Mouse (Mus musculus): ENCODE results near the gene Lsm4.

Lsm4 gene

DNA sequence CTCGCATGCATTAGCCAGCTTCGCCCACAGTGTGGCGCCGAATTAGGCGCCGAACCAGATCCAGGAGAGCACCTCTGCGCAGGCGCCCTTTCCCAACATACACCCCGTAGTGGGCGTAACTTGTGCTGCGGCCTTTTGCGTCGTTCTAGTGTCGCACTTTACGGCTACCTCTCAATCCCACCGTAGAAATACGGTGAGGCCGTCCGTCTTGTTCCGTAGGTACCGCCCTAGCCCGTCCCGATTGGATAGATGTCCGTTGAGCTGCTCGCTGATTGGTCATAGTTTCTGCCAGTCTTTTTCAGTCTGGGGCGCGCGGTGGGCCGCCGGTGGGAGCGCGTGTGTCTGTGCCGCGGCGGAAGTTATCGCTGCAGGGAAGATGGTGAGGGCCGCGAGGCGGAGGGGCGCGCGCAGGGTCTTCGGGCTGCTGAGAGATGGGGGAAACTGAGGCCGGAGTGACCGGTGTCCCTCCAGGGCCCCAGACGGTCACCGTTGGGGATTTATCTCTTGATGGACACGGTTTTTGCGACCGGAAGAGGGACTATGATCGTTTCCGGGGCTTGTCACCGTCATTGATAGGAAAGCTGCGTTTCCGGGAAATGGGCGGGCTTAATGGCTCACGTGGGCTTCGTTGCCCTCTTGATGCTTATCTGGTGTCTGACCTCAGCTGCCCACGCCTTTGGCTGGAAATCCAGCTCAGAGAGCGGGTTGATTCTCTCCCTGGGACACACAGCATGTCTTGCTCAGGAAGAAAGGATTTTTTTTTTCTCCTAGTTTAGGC lies at the start of gene Lsm4:
Lsm4 (plus strand) TSS at position 170 of the 778 bp plus-strand sequence.
- peak; percentile 95 to 98 for DNase-seq (ENCODE audit: low spot score in 2 of 2)

DNA sequence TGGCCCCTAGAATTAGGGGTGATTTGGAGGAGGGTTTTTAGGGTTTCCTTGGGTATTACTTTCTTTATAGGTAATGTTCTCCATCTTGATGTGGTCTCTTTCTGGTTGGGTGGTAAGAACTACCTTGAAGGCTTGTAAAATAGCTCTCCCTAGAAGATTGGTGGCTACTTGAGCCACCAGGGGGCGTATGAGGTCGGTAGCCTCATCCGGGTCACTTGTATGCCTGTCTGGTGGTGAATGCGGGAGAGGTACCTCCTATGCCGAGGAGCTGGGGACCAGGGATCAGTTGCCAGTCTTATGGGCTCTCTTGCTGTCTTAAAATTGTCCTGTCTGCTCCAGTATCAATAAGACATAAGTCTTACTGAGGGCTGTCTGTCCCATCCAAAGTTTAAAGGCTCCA lies 47.9 kb upstream of the Lsm4 start:
- DNase-seq (ENCODE audit: low spot score in 2 of 2): no peak

DNA sequence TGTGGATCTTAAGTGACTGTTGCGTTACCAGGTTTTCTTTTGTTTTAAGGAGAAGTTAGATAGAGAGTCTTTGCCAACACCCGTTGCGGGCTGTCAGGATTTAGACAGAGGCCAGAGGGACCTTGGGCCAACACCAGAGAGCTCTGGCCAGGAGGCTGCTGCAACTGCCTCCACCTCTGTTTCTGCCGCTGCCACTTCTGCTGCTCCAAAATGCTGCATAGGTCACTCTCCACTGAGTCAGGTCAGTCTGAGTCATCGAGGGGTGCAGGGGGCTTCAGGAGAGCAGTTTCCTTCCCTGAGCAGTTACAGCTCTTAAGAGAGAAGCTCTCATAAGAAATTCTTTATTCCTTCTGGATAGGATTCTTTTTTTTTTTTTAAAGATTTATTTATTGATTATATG lies 46.0 kb upstream of the Lsm4 start:
- DNase-seq (ENCODE audit: low spot score in 2 of 2): no peak

DNA sequence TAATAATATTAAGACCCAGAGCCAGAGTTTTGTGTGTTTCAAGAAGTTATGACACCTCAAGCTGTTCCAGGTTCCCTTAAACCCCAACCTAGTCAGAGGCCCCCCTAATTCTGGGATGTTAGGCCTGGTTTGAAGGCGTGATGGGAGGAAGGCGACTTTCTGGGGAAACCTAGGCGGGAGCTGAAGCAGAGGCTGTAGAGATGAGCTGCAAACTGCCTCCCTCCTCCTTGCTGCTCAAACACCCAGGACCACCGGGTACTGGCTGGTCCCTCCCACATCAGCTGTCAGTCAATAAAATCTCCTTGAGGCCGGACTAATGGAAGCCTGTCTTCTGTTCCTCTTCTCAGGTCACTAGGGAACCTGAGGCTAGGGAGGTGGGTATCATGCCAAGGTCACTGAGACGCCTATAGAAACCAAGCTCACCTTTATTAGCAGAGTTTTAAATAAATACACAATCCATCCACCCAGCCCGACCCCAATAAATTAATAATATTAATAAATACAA lies 44.0 kb upstream of the Lsm4 start:
- DNase-seq (ENCODE audit: low spot score in 2 of 2): no peak

DNA sequence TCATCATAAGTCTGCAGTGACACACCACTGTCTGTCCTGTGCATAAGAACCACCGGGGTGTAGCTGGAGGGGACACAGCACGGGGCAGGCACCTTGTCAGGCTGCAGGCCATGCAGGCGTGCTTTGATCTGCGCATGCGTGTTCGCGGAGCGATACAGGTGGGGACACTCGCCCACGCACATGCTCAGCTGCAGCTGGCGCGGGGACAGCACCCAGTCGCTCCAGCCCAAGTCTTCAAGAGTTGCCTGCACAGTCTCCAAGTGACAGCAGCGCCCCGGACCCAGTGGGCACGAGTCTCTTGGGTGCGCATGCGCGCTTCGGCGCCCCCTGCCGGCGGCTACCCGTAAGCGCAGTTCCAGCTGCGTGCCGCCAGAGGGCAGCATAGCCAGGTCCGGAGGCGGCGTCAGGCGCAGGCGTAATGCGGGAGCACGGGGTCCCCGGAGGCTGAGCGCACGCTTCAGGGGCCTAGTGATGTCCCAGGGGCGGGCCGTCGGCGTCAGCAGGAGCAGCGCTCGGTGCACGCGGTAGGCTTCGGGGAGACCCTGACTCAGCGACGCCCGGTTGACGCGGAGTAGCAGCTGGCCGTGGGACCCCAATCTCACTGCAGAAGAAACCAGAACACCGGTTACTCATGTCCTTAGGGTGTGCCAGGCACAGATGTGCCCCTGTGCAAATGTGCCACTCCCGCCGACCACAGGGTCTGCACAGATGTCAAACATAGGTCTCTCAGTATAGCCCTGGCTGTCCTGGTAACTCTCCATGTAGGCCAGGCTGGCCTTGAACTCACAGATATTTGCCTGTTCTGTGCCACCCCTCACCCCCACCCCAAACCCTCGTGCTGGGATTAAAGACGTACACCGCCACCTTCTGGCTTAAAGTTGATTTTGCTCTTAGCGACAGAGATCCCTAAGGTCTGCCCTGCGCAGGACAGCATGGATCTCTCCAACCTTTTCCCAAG lies 43.2 kb upstream of the Lsm4 start:
- DNase-seq (ENCODE audit: low spot score in 2 of 2): peak; percentile 76 to 89

DNA sequence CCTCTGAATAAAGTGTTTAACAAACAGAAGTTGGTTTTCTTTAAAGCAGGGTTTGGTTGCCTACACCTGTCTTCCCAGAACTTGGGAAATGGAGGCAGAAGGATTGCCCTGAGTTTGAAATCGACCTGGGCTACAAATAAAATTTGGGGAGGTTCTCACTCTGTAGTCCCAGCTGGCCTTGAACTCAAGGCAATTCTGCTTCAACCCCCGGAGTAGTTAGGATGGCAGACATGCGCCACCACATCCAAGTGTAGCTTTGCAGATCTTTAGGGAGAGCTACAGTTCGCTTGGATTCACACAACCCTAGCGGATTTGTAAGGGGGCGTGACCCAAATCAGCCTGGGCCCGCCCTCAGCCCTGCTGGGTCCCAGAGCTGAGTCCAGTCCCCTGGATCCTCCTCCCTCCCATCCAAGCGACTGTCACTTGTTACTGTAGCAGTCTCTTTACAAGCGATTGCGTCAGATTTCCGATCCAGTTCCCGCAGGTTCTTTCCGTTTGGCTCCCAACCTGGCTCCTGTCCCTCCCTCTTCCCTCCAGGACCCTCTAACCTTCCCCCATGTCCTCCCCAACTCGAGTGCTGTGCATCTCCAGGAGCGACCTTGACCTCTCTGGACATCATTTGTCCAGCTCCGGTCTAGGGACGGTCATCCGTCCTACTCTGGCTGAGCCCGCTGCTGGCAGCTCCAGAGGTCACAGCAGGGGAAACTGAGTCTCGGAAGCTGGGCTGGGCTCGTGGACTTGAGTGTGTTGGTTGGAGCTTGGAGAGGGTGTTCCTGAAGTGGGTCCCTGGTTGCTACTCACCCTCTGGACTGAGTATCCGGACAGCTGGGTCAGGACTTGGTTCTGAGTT lies 42.3 kb upstream of the Lsm4 start:
- DNase-seq (ENCODE audit: low spot score in 2 of 2): peak in 1 of 2 experiments; percentile 54

DNA sequence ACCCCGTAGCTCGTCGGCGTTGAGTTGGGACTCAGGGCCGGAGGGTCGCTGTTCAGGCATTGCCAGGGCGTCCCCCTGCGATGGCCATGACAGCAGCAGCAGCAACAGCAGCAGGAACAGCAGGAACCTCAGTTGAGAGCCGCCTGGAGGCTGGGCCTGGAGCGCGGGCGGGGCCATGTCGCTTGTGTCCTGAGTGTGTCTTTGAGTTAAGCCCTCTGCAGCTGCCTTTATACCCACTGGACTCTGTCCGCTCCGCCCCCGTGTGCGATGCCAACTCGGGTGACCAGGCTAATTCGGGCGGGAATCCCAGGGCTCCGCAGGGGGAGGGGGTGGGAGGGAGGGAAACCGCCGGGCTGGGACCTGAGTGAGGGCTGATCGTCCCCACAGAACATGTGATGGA lies 41.6 kb upstream of the Lsm4 start:
- no peak for DNase-seq (ENCODE audit: low spot score in 2 of 2)

DNA sequence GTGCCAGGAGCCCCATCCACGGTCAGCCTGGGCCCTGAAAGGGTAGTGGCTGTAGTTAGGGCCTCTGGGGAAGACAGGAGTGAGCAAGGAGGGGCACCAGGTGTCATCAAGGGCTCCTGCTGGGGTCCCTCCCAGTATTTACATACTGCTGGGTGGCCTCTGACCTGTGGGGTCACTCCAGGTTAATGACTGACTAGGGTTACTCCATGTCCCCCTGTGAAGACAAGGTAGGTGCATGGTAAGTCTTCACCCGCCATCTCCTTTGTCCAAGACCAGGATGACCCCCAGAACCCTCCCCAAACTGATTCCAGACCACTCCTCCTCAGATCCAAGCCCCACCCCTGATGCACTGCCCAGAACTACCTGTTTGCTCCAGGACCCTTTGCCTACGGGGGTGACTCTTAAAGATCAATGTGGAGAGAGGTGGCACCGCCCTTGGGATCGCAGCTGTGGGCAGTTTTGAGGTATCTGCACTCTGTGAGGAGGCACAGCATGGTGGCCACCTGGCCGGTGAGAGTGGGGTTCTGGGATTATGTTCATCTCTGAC lies 40.6 kb upstream of the Lsm4 start, which contains the start of gene Gdf15:
Gdf15 (minus strand) TSS at position 111 of the 547 bp plus-strand sequence.
- no peak for DNase-seq (ENCODE audit: low spot score in 2 of 2)

DNA sequence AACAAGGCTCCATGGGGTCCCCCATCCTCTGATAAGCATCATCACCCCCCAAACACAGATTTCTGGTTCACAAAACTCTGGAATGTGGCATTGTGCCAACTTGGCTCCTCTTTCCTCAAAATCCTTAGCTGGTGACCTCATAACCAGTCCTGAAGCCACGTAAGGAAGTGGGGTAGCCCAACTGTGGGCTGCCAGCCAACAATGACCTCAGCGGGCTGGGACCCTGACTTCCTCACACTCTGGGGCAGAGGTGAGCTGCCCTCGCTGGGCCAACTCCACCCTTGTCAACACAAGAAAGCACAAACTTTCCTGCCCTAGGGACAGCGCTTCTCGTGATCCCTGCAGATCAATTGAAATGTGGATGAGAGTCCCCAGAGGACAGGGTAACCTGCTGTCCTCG lies 39.0 kb upstream of the Lsm4 start:
- DNase-seq (ENCODE audit: low spot score in 2 of 2): peak in 1 of 2 experiments; percentile 36

DNA sequence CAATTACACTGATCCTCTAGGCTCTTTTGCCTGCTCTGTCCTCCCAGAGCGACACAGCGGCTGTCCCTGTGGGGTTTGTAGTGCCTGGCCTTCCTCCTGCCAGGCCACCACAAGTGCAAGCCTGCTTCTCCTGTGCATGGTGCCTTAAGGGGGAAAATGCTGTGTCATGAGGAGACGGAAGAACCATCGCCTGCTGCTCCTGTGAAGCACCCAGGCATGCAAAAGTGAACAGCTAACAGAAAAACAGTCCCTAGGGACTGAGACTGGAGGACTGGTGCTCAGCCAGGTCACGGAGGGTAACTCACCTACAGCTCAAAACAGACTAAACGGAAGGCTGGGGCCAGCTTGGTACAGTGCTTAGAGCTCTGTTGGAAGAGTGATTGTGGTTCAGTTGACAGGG lies 37.5 kb upstream of the Lsm4 start:
- no peak for DNase-seq (ENCODE audit: low spot score in 2 of 2)

DNA sequence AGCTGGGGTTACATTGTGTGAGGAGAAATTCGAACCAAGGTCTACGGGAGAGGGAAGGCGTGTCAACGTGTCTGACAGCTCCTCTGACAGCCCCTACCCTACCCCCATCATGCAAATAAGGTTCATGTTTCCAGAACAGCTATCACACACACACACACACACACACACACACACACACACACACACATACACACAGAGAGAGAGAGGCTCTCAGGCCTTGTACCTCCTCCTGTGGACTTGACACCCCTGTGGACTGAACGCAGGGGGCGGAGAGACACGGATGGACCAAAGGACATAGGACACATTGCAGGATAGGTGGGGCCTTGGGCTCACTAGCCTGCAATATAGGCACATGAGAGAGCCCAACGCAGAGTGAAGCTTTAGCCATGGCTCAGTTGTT lies 36.2 kb upstream of the Lsm4 start:
- DNase-seq (ENCODE audit: low spot score in 2 of 2): no peak

DNA sequence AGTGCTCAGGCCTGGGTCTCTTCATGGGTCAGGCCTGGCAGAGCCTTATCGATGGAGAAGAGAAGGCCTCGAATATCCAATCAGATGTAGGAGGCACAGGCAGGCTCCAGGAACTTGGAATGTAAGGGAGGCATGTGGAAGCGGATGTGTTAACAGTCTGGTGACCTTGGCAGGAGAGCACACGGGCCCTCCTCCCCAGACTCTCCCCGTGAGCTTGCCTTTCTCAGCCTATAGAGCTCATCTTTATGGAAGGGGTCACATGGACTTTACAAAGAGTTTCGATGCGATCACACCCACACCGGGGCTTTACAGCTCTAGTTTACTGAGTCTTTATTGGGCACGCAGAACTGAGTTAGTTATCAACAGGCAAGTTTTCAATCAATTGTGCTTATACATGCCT lies 34.3 kb upstream of the Lsm4 start:
- DNase-seq (ENCODE audit: low spot score in 2 of 2): no peak

DNA sequence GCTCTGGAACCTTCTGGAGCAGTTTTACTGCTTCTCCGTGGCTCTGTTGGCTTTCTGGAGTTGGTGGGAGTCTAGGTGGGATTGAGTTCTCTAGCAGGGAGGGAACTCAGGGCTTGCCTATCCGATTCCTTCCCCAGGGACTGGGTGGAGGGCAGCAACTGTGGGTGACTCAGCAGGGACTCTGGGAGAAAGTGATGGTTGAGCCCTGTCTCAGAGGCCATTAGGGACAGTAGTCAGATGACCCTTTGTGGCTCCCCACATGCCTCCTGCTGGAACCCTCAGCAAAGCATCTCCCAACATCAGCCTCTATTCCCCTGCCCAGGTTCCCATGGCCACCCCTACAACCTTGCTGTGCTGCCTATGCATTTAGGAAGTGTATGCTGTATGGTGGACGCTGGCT lies 30.0 kb upstream of the Lsm4 start:
- no peak for DNase-seq (ENCODE audit: low spot score in 2 of 2)

DNA sequence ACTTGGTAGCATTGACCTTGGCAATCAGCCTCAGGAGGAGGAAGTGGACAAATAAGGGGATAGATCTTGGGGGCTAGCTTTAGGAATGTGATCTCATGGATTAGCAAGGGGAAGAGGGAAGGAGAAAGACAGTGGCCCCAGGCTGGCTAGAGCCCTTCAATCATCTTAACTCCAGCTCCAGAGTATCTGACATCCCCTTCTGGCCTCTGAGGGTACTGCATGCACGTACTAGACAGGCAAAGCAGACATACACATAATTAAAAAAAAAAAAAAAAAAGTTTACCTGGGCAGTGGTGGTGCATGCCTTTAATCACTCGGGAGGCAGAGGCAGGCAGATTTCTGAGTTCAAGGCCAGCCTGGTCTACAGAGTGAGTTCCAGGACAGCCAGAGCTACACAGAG lies 29.0 kb upstream of the Lsm4 start:
- no peak for DNase-seq (ENCODE audit: low spot score in 2 of 2)

DNA sequence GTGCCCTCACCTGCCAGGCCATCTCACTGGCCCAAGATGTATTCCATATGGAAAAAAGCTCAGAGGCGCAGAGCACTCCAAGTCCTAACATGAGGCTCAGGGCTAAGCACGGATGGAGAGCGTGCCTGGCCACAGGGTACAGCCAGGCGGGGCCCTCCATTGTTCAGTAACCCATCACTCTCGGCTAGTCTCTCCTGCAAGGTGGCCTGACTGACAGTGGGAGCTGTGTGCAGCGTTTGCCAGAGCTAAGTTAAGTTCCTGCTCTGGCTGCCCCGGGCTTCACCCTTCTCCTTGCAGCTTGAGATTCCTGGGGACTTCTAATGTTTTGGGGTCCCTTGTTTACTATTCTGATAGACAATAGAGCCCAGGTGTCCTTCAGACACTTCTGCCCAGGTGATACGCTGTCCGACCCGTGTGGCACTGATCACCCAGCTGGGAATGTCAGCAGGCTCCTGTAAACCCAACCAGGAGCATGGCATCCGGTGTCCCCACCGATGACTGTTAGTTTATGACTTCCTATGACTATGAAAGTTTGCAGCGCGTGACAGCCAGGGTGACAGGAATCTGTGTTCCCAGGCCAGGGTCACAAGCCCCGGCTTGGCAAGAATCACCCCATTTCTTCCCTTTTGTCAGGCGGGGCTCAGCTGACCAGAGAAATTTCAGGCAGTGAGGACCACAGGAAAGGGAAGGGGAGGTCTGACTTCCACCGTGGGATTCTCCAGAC lies 27.4 kb upstream of the Lsm4 start:
- DNase-seq (ENCODE audit: low spot score in 2 of 2): no peak

DNA sequence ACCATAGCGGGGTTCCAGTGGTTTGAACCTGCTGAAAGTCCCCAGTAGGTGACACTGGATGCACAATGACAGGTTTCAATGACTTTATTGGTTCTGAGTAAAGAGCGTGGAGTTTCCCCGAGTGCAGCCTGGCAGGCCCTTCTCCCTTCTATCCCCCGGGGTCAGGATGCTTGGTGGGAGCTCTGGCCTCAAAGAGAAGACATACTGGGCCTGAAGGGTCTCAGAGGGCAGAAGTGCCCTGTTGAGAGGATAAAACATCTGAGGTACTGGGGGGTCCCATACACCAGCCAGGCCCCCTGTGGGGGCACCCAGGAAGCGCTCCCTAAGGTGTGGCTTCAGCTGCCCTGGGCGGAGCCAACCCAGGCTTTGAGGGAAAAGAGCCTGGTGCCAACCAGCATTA lies 26.7 kb upstream of the Lsm4 start:
- no peak for DNase-seq (ENCODE audit: low spot score in 2 of 2)

DNA sequence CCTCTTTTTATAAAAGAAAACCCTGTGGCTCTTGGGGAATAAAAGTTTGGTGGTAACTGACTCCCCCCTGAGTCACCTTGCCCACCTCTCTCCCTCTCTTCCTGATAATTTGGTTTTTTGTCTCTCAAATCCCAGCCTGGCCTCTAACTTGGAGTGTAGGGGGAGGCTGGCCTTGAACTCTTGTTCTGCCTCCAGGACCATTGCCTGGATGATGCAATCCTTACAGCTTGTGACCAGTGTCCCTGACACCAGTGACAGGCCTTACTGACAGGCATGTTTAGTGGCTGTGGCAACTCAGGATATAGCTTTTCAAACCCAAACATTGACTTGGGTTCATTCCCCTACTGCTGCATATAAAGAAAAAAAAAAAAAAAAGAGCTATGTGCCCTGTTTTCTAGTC lies 26.3 kb upstream of the Lsm4 start:
- no peak for DNase-seq (ENCODE audit: low spot score in 2 of 2)

DNA sequence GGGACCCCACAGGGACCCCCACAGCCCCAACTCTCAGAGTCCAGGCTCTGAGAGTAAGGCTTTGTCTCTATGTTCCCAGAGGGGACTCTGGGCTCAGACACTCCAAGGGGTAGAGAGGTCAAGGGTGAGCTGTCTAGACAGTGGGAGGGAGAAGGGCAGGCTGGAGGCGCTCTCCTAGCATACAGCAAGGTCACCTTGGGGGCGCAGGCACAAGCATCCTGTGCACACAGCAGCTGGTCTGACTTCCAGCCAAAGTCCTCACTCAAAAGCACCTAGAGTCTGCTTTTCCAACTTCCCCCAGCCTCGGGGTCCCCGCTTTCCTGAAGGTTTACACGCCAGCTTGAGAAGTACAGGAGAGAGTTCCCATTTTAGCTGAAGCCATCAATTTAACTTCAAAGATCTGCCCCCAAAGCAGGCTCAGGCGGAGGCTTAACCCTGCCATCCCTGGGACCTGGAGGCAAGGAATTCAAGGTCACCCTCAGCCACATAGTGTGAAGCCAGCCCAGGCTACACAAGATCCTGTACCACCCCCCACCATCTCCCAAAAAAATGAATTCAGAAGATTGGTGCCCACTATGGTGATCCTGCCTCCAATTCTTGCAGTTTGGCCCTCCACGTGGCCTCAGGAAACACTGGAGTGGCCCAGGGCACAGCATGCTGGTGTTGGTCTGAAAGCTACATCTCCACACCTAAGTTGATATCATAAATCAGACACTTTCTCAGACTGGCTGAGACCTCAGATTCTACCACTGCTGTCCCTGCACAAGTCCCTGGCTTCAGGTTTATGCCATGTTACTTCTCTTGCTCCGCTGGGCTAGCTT lies 25.5 kb upstream of the Lsm4 start:
- DNase-seq (ENCODE audit: low spot score in 2 of 2): no peak

DNA sequence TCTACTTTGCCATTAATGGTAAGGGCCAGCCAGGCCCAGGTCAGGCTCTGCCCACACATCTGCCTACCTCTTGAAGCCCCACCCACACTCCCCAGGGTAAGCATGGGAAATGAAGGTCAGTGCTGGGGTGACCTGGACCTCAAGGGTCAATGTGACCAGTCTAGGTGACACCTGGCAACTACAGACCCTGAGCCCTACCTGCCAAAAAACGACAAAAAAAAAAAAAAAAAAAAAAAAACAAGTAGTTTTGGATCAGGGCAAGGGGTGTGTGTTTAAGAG lies 24.9 kb upstream of the Lsm4 start:
- no peak for DNase-seq (ENCODE audit: low spot score in 2 of 2)

DNA sequence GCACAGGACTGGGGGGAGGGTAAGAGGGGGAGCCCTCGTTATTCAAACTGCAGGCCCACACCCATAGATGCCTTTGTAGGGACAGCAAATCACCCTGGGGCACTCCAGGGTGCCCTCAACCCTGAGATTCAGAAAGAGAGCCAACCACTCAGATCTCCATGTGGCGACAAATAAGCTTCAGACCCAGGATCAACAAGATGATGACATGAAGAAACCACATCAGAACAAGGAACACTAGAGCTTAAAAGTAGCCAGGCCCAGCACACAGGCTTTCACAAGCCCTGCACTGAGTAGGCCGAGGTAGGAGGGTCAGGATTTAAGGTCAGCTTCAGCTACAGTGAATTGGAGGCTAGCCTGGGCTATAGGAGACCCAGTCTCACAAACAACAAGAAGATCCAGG lies 24.1 kb upstream of the Lsm4 start:
- no peak for DNase-seq (ENCODE audit: low spot score in 2 of 2)

All from urinary bladder, adult 18-20 months (tissue).